Comparison of ENCODE assay signal across 8 mouse cellular contexts in the genomic region with DNA sequence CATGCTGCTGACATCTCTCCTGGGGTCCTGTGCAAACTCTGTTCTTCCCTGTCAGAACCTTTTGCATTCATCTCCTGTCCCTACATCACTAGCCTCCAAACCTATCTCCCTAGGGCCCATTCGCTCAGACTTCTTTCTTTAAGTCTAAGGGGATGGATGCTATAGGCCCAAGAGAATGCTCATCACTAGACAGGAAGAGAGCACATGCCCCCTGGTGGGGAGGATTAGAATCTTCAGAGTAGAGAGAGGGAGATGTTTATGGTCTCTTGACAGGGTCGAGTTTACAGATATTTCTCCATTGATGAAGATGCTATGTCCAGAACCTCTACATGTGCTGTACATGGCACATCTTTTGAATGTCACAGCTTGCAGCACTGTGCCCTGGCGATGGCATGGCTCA.
DNase-seq lines count a peak whose midpoint lies in the region; ATAC-seq lines count a peak whose summit lies in the region.
"Had no signal": no experiment of that assay in that cellular context is flagged by ENCODE, and none has a peak within 500 bp of the region (broad histone marks: within the 10 kb centered on the region; RNA-seq: fewer than 3 reads in every experiment).

No protein-coding gene starts in this region.

- DNase-seq in hindbrain, embryonic 14.5 days (ENCODE audit: low spot score): peak; percentile 35
- DNase-seq in midbrain, embryonic 14.5 days: peak; percentile 55
- peak; percentile 29 for DNase-seq in embryo, embryonic 11 days

- no peaks in the 10 kb centered on the region for H3K9me3 ChIP-seq in hindbrain, embryonic 14.5 days (ENCODE audit: control insufficient read depth, low read length)
- H3K9me3 ChIP-seq in hindbrain, embryonic 13.5 days: no peaks in the 10 kb centered on the region
- no peaks in the 10 kb centered on the region for H3K9me3 ChIP-seq in midbrain, embryonic 14.5 days (ENCODE audit: control insufficient read depth, low read length)
- H3K9me3 ChIP-seq in midbrain, embryonic 16.5 days (replicated peaks; ENCODE audit: control insufficient read depth, low read length, poor library complexity, severe bottlenecking): no peaks in the 10 kb centered on the region
- H3K9me3 ChIP-seq in stomach, embryonic 15.5 days: no peaks in the 10 kb centered on the region
- no peaks in the 10 kb centered on the region for H3K9me3 ChIP-seq in heart, embryonic 11.5 days (replicated peaks; ENCODE audit: control insufficient read depth, low read length)

- H3K4me3 ChIP-seq in hindbrain, embryonic 14.5 days (replicated peaks; ENCODE audit: low read length): no peak overlapping the region
- no peak overlapping the region for H3K4me3 ChIP-seq in hindbrain, embryonic 13.5 days
- H3K4me3 ChIP-seq in midbrain, embryonic 14.5 days (replicated peaks; ENCODE audit: low read depth, low read length): no peak overlapping the region
- H3K4me3 ChIP-seq in midbrain, embryonic 16.5 days (ENCODE audit: low read depth, low read length): no peak overlapping the region
- no peak overlapping the region for H3K4me3 ChIP-seq in stomach, embryonic 15.5 days (replicated peaks)
- H3K4me3 ChIP-seq in heart, embryonic 11.5 days (ENCODE audit: low read depth, low read length): no peak overlapping the region

- H3K9ac ChIP-seq in hindbrain, embryonic 14.5 days: no peak overlapping the region
- H3K9ac ChIP-seq in hindbrain, embryonic 13.5 days: no peak overlapping the region
- H3K9ac ChIP-seq in midbrain, embryonic 14.5 days (replicated peaks; ENCODE audit: low read length): no peak overlapping the region
- H3K9ac ChIP-seq in midbrain, embryonic 16.5 days (ENCODE audit: low read depth, low read length): no peak overlapping the region
- H3K9ac ChIP-seq in stomach, embryonic 15.5 days: no peak overlapping the region
- H3K9ac ChIP-seq in heart, embryonic 11.5 days (ENCODE audit: low read depth, low read length): no peak overlapping the region

- 77% methylated on average over 3 of the region's 3 CpGs for WGBS in hindbrain, embryonic 14.5 days
- 67% methylated on average over 3 of the region's 3 CpGs for WGBS in hindbrain, embryonic 13.5 days
- 71% methylated on average over 3 of the region's 3 CpGs for WGBS in midbrain, embryonic 14.5 days
- WGBS in midbrain, embryonic 16.5 days: 66% methylated on average over 3 of the region's 3 CpGs
- 56% methylated on average over 3 of the region's 3 CpGs for WGBS in stomach, embryonic 15.5 days
- 54% methylated on average over 3 of the region's 3 CpGs for WGBS in heart, embryonic 11.5 days (ENCODE audit: insufficient replicate concordance)

- no peak overlapping the region for H3K27ac ChIP-seq in hindbrain, embryonic 14.5 days
- H3K27ac ChIP-seq in hindbrain, embryonic 13.5 days: no peak overlapping the region
- H3K27ac ChIP-seq in midbrain, embryonic 14.5 days (replicated peaks; ENCODE audit: low read depth, low read length): no peak overlapping the region
- no peak overlapping the region for H3K27ac ChIP-seq in midbrain, embryonic 16.5 days (ENCODE audit: low read length)
- 0 out of 2 replicates have a peak overlapping the region, but pooled peaks have one; percentile 1 for H3K27ac ChIP-seq in stomach, embryonic 15.5 days
- H3K27ac ChIP-seq in heart, embryonic 11.5 days (ENCODE audit: low read depth, low read length): no peak overlapping the region
- H3K27ac ChIP-seq: macrophage had no signal

- ATAC-seq in hindbrain, embryonic 14.5 days (ENCODE audit: low FRiP score): no peak
- ATAC-seq in hindbrain, embryonic 13.5 days (ENCODE audit: low FRiP score): no peak
- no peak for ATAC-seq in midbrain, embryonic 14.5 days (ENCODE audit: low FRiP score, low TSS enrichment)
- ATAC-seq in midbrain, embryonic 16.5 days: no peak
- ATAC-seq in stomach, embryonic 15.5 days (ENCODE audit: insufficient read depth, low FRiP score, low read depth): no peak
- no peak for ATAC-seq in heart, embryonic 11.5 days (replicated peaks; ENCODE audit: insufficient number of reproducible peaks, low FRiP score, low TSS enrichment)

- H3K27me3 ChIP-seq in hindbrain, embryonic 14.5 days (ENCODE audit: control insufficient read depth, insufficient read depth, low read length): no peaks in the 10 kb centered on the region
- H3K27me3 ChIP-seq in hindbrain, embryonic 13.5 days: no peaks in the 10 kb centered on the region
- H3K27me3 ChIP-seq in midbrain, embryonic 14.5 days (ENCODE audit: control insufficient read depth, insufficient read depth, low read length): no peaks in the 10 kb centered on the region
- no peaks in the 10 kb centered on the region for H3K27me3 ChIP-seq in midbrain, embryonic 16.5 days (ENCODE audit: control insufficient read depth, insufficient read depth, low read depth, low read length)
- H3K27me3 ChIP-seq in stomach, embryonic 15.5 days (replicated peaks): no peaks in the 10 kb centered on the region
- no peaks in the 10 kb centered on the region for H3K27me3 ChIP-seq in heart, embryonic 11.5 days (ENCODE audit: control insufficient read depth, insufficient read depth, low read length)

- H3K36me3 ChIP-seq in hindbrain, embryonic 14.5 days (replicated peaks; ENCODE audit: control insufficient read depth, insufficient read depth): no peaks in the 10 kb centered on the region
- no peaks in the 10 kb centered on the region for H3K36me3 ChIP-seq in hindbrain, embryonic 13.5 days
- no peaks in the 10 kb centered on the region for H3K36me3 ChIP-seq in midbrain, embryonic 14.5 days (ENCODE audit: control insufficient read depth, insufficient read depth, low read length)
- H3K36me3 ChIP-seq in midbrain, embryonic 16.5 days (ENCODE audit: control insufficient read depth, insufficient read depth, low read length): no peaks in the 10 kb centered on the region
- no peaks in the 10 kb centered on the region for H3K36me3 ChIP-seq in stomach, embryonic 15.5 days
- H3K36me3 ChIP-seq in heart, embryonic 11.5 days (ENCODE audit: control insufficient read depth, insufficient read depth, low read length): no peaks in the 10 kb centered on the region

- no peak overlapping the region for H3K4me2 ChIP-seq in hindbrain, embryonic 14.5 days (replicated peaks)
- H3K4me2 ChIP-seq in hindbrain, embryonic 13.5 days: no peak overlapping the region
- H3K4me2 ChIP-seq in midbrain, embryonic 14.5 days (ENCODE audit: low read length): no peak overlapping the region
- H3K4me2 ChIP-seq in midbrain, embryonic 16.5 days (ENCODE audit: low read length): no peak overlapping the region
- no peak overlapping the region for H3K4me2 ChIP-seq in stomach, embryonic 15.5 days
- H3K4me2 ChIP-seq in heart, embryonic 11.5 days: no peak overlapping the region

- no peaks in the 10 kb centered on the region for H3K4me1 ChIP-seq in hindbrain, embryonic 14.5 days (replicated peaks; ENCODE audit: control insufficient read depth, insufficient read depth, low read length)
- H3K4me1 ChIP-seq in hindbrain, embryonic 13.5 days (replicated peaks): no peaks in the 10 kb centered on the region; the same call in 1 of the 2 replicates
- H3K4me1 ChIP-seq in midbrain, embryonic 14.5 days (ENCODE audit: control insufficient read depth, insufficient read depth, low read length): no peaks in the 10 kb centered on the region
- H3K4me1 ChIP-seq in midbrain, embryonic 16.5 days (ENCODE audit: control insufficient read depth, insufficient read depth, low read length): no peaks in the 10 kb centered on the region
- H3K4me1 ChIP-seq in stomach, embryonic 15.5 days: no peaks in the 10 kb centered on the region
- H3K4me1 ChIP-seq in heart, embryonic 11.5 days (ENCODE audit: control insufficient read depth, insufficient read depth, low read length): no peaks in the 10 kb centered on the region
